Mouse (Mus musculus): ENCODE measurements at regions not wholly inside any gene's neighbourhood (a gene's known extent, or its start where the extent isn't known, plus 50 kb on each side); places are given as distances from the start of the nearest gene placed in this dataset.

- Histone ChIP-seq H3K36me3 (ENCODE audit: control insufficient read depth, insufficient read depth, low read length) (no peaks in the 10 kb centered on the region), H3K4me1 (ENCODE audit: control insufficient read depth, insufficient read depth, insufficient read length, low read length) (no peaks in the 10 kb centered on the region), H3K27ac (ENCODE audit: insufficient read depth, low read depth, low read length) (no peak overlapping the region), H3K4me3 (ENCODE audit: low read depth, low read length) (no peak overlapping the region), H3K27me3 (ENCODE audit: control insufficient read depth, insufficient read depth, low read length) (no peaks in the 10 kb centered on the region)
- TF ChIP-seq CTCF (IDR thresholded peaks at IDR 0.05; ENCODE audit: extremely low read depth, insufficient read length, insufficient replicate concordance, low read depth, low read length) (no peak), POLR2A (IDR thresholded peaks at IDR 0.05; ENCODE audit: low read depth, low read length) (no peak)
- WGBS = 81% methylated on average over 11 of the region's 11 CpGs
These were observed 78.2 kb upstream of the Dkk2 start for GRCm38 (mm10) chr3:132006912-132007311.

- no peak for TF ChIP-seq POLR2A (IDR thresholded peaks at IDR 0.05; ENCODE audit: low read depth, low read length)
- no peak for TF ChIP-seq CTCF (IDR thresholded peaks at IDR 0.05; ENCODE audit: extremely low read depth, insufficient read length, insufficient replicate concordance, low read depth, low read length)
- no peak overlapping the region for H3K4me3 ChIP-seq (ENCODE audit: low read depth, low read length)
- H3K4me1 ChIP-seq (ENCODE audit: control insufficient read depth, insufficient read depth, insufficient read length, low read length) = no peaks in the 10 kb centered on the region
- whole genome bisulfite sequencing = 70% methylated on average over 4 of the region's 4 CpGs
- no peak overlapping the region for H3K27ac ChIP-seq (ENCODE audit: insufficient read depth, low read depth, low read length)
- H3K27me3 ChIP-seq (ENCODE audit: control insufficient read depth, insufficient read depth, low read length) = no peaks in the 10 kb centered on the region
- H3K36me3 ChIP-seq (ENCODE audit: control insufficient read depth, insufficient read depth, low read length) = no peaks in the 10 kb centered on the region
These were observed 77.7 kb upstream of the Dkk2 start for GRCm38 (mm10) chr3:132007356-132007755.

- H3K4me1 ChIP-seq (ENCODE audit: control insufficient read depth, insufficient read depth, insufficient read length, low read length) = no peaks in the 10 kb centered on the region
- no peaks in the 10 kb centered on the region for H3K36me3 ChIP-seq (ENCODE audit: control insufficient read depth, insufficient read depth, low read length)
- TF ChIP-seq POLR2A (IDR thresholded peaks at IDR 0.05; ENCODE audit: low read depth, low read length) (no peak), CTCF (IDR thresholded peaks at IDR 0.05; ENCODE audit: extremely low read depth, insufficient read length, insufficient replicate concordance, low read depth, low read length) (no peak)
- H3K27me3 ChIP-seq (ENCODE audit: control insufficient read depth, insufficient read depth, low read length) = no peaks in the 10 kb centered on the region
- WGBS = 54% methylated on average over 6 of the region's 6 CpGs
- no peak overlapping the region for H3K4me3 ChIP-seq (ENCODE audit: low read depth, low read length)
- H3K27ac ChIP-seq (ENCODE audit: insufficient read depth, low read depth, low read length) = no peak overlapping the region
These were observed 69.9 kb upstream of the Dkk2 start for GRCm38 (mm10) chr3:132015205-132015604.

- no peak for TF ChIP-seq POLR2A (IDR thresholded peaks at IDR 0.05; ENCODE audit: low read depth, low read length)
- TF ChIP-seq CTCF (IDR thresholded peaks at IDR 0.05; ENCODE audit: extremely low read depth, insufficient read length, insufficient replicate concordance, low read depth, low read length) = no peak
- Histone ChIP-seq H3K27me3 (ENCODE audit: control insufficient read depth, insufficient read depth, low read length) (no peaks in the 10 kb centered on the region), H3K4me3 (ENCODE audit: low read depth, low read length) (no peak overlapping the region), H3K36me3 (ENCODE audit: control insufficient read depth, insufficient read depth, low read length) (no peaks in the 10 kb centered on the region), H3K4me1 (ENCODE audit: control insufficient read depth, insufficient read depth, insufficient read length, low read length) (no peaks in the 10 kb centered on the region), H3K27ac (ENCODE audit: insufficient read depth, low read depth, low read length) (no peak overlapping the region)
- 48% methylated on average over 15 of the region's 15 CpGs for WGBS
These were observed 67.4 kb upstream of the Dkk2 start for GRCm38 (mm10) chr3:132017485-132018261.

GRCm38 (mm10) chr3:132018505-132018904 lies 66.6 kb upstream of the Dkk2 start:
- H3K4me1 ChIP-seq (ENCODE audit: control insufficient read depth, insufficient read depth, insufficient read length, low read length) = no peaks in the 10 kb centered on the region
- H3K27ac ChIP-seq (ENCODE audit: insufficient read depth, low read depth, low read length) = no peak overlapping the region
- no peak for TF ChIP-seq POLR2A (IDR thresholded peaks at IDR 0.05; ENCODE audit: low read depth, low read length)
- no peak for TF ChIP-seq CTCF (IDR thresholded peaks at IDR 0.05; ENCODE audit: extremely low read depth, insufficient read length, insufficient replicate concordance, low read depth, low read length)
- H3K4me3 ChIP-seq (ENCODE audit: low read depth, low read length) = no peak overlapping the region
- WGBS = 82% methylated on average over 2 of the region's 2 CpGs
- H3K36me3 ChIP-seq (ENCODE audit: control insufficient read depth, insufficient read depth, low read length) = no peaks in the 10 kb centered on the region
- no peaks in the 10 kb centered on the region for H3K27me3 ChIP-seq (ENCODE audit: control insufficient read depth, insufficient read depth, low read length)

GRCm38 (mm10) chr3:132022032-132022431 lies 63.1 kb upstream of the Dkk2 start:
- Histone ChIP-seq H3K36me3 (ENCODE audit: control insufficient read depth, insufficient read depth, low read length) (no peaks in the 10 kb centered on the region), H3K4me1 (ENCODE audit: control insufficient read depth, insufficient read depth, insufficient read length, low read length) (no peaks in the 10 kb centered on the region), H3K27ac (ENCODE audit: insufficient read depth, low read depth, low read length) (no peak overlapping the region), H3K4me3 (ENCODE audit: low read depth, low read length) (no peak overlapping the region), H3K27me3 (ENCODE audit: control insufficient read depth, insufficient read depth, low read length) (no peaks in the 10 kb centered on the region)
- WGBS = 27% methylated on average over 4 of the region's 4 CpGs
- TF ChIP-seq POLR2A (IDR thresholded peaks at IDR 0.05; ENCODE audit: low read depth, low read length) = no peak
- TF ChIP-seq CTCF (IDR thresholded peaks at IDR 0.05; ENCODE audit: extremely low read depth, insufficient read length, insufficient replicate concordance, low read depth, low read length) = no peak

- Histone ChIP-seq H3K27me3 (ENCODE audit: control insufficient read depth, insufficient read depth, low read length) (no peaks in the 10 kb centered on the region), H3K4me1 (ENCODE audit: control insufficient read depth, insufficient read depth, insufficient read length, low read length) (no peaks in the 10 kb centered on the region), H3K27ac (ENCODE audit: insufficient read depth, low read depth, low read length) (no peak overlapping the region), H3K4me3 (ENCODE audit: low read depth, low read length) (no peak overlapping the region), H3K36me3 (ENCODE audit: control insufficient read depth, insufficient read depth, low read length) (no peaks in the 10 kb centered on the region)
- TF ChIP-seq CTCF (IDR thresholded peaks at IDR 0.05; ENCODE audit: extremely low read depth, insufficient read length, insufficient replicate concordance, low read depth, low read length) (no peak), POLR2A (IDR thresholded peaks at IDR 0.05; ENCODE audit: low read depth, low read length) (no peak)
- WGBS = 75% methylated on average over 6 of the region's 6 CpGs
These were observed 61.8 kb upstream of the Dkk2 start for GRCm38 (mm10) chr3:132023342-132023741.
